Mouse (Mus musculus) leukemia stem cell, adult 10-12 weeks (primary cell): ENCODE results near the gene Gm14443. TPM values are rescaled to one million over a fixed set of nuclear protein-coding genes. Genes with fewer than 3 reads are reported as not detected.

Source experiments
- polyA plus RNA-seq: library from polyadenylated mRNA; stranded (reverse); fragments of >175 nt; gene quantifications from 2 replicates; pipeline ENCODE4 v1.2.3, GENCODE M21; 2012; ENCODE audit warnings: low replicate concordance

The Gm14443 gene
- not detected in 2 replicates for polyA plus RNA-seq

GRCm38 (mm10) chr2:175175401-175176180 lies at the start of gene Gm14443:
TSS of gene Gm14443 (minus strand) at chr2:175175871.

GRCm38 (mm10) chr2:175206732-175207131 lies 31.1 kb upstream of the Gm14443 start, which contains the start of gene Gm14391:
TSS of gene Gm14391 (minus strand) at chr2:175206917.

GRCm38 (mm10) chr2:175141993-175142295 lies 33.7 kb downstream of the Gm14443 start, which contains the start of gene Gm14399:
TSS of gene Gm14399 (minus strand) at chr2:175142012.

Other genes starting within 250 kb of the Gm14443 start
- gene Gm14444, start 165.6 kb downstream of the Gm14443 start, polyA plus RNA-seq = not detected in 2 replicates
- gene Gm14393, start 108.1 kb downstream of the Gm14443 start, polyA plus RNA-seq = not detected in 2 replicates
- gene Gm14399, start 33.9 kb downstream of the Gm14443 start, polyA plus RNA-seq = not detected in 2 replicates
- 0.28 and 1.2 TPM in 2 replicates for gene Gm14391, start 31.0 kb upstream of the Gm14443 start, polyA plus RNA-seq
- gene Gm14440, start 99.3 kb upstream of the Gm14443 start, polyA plus RNA-seq = not detected in 2 replicates
- gene Gm4631, start 162.3 kb upstream of the Gm14443 start, polyA plus RNA-seq = 0.15 and 0.39 TPM in 2 replicates
- 1.1 TPM in 1 of 2 replicates, not detected in the other for gene Zfp968, start 196.6 kb upstream of the Gm14443 start, polyA plus RNA-seq